Mouse (Mus musculus) E14TG2a.4 (cell line): ENCODE measurements at regions not wholly inside any gene's neighbourhood (a gene's known extent, or its start where the extent isn't known, plus 50 kb on each side); places are given as distances from the start of the nearest gene placed in this dataset.
"Not testable (repeated sequence)": the region's sequence is repeated elsewhere in the genome, so short reads cannot be mapped to it uniquely, and the experiment has no call there.

ENCODE experiments used
- CTCF ChIP-seq: conservative IDR thresholded peaks from 2 replicates; pipeline ENCODE4 v1.5.1; 2014; ENCODE audit warnings: low read length
- NANOG ChIP-seq: IDR thresholded peaks from 2 replicates; pipeline ENCODE4 v1.6.1; 2014; ENCODE audit warnings: borderline replicate concordance, low read length, mixed read lengths

DNA sequence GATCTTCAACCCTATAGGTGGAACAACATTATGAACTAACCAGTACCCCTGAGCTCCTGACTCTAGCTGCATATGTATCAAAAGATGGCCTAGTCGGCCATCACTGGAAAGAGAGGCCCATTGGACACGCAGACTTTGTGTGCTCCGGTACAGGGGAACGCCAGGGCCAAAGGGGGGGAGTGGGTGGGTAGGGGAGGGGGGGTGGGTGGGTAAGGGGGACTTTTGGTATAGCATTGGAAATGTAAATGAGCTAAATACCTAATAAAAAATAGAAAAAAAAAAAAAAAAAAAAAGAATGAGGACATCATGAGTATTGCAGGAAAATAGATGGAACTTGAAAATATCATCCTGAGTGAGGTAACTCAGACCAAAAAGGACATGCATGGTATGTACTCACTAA, 701.0 kb upstream of the Slc39a10 start:
- TF ChIP-seq CTCF, NANOG: not testable (repeated sequence)
